Mouse (Mus musculus): ENCODE data around the gene Krtap11-1. TPM values are rescaled to one million over a fixed set of nuclear protein-coding genes. Genes with fewer than 3 reads are reported as not detected.

The Krtap11-1 gene
- 3.6 and 6.6 TPM in 2 replicates for polyA plus RNA-seq (2015; fragmentation: Nextera tagmentation; extraction: Ambion mirVana)

GRCm38 (mm10) chr16:89571083-89571482 lies at the start of gene Krtap11-1:
Gene Krtap11-1, minus strand, starts transcription at chr16:89571183.
- Histone ChIP-seq H3K36me3 (no peaks in the 10 kb centered on the region), H3K9ac (no peak within 1 kb of the TSS), H3K9me3 (replicated peaks) (no peaks in the 10 kb centered on the region), H3K27me3 (no peaks in the 10 kb centered on the region), H3K4me2 (replicated peaks) (no peak within 1 kb of the TSS), H3K4me3 (replicated peaks) (no peak within 1 kb of the TSS), H3K27ac (replicated peaks) (no peak within 1 kb of the TSS), H3K4me1 (no peaks in the 10 kb centered on the region)
- WGBS = 92% methylated on average over 5 of the region's 5 CpGs
- no peak for ATAC-seq (ENCODE audit: insufficient number of reproducible peaks, low FRiP score, low TSS enrichment, low read depth)

- no peaks in the 10 kb centered on the region for H3K36me3 ChIP-seq
- no peak for ATAC-seq (ENCODE audit: insufficient number of reproducible peaks, low FRiP score, low TSS enrichment, low read depth)
- 83% methylated on average over 7 of the region's 7 CpGs for WGBS
Measured at GRCm38 (mm10) chr16:89618190-89618589, 47.2 kb upstream of the Krtap11-1 start.

GRCm38 (mm10) chr16:89617251-89617650 lies 46.3 kb upstream of the Krtap11-1 start:
- ATAC-seq (ENCODE audit: insufficient number of reproducible peaks, low FRiP score, low TSS enrichment, low read depth) = no peak
- Histone ChIP-seq H3K4me1 (no peaks in the 10 kb centered on the region), H3K4me3 (replicated peaks) (no peak overlapping the region), H3K27me3 (no peaks in the 10 kb centered on the region), H3K4me2 (replicated peaks) (no peak overlapping the region), H3K9ac (no peak overlapping the region), H3K27ac (replicated peaks) (no peak overlapping the region), H3K9me3 (replicated peaks) (no peaks in the 10 kb centered on the region), H3K36me3 (no peaks in the 10 kb centered on the region)
- WGBS = 56% methylated on average over 3 of the region's 3 CpGs

More at GRCm38 (mm10) chr16:89618190-89618589, 47.2 kb upstream of the Krtap11-1 start:
- Histone ChIP-seq H3K9me3 (replicated peaks) (no peaks in the 10 kb centered on the region), H3K4me2 (replicated peaks) (no peak overlapping the region), H3K27me3 (no peaks in the 10 kb centered on the region), H3K4me3 (replicated peaks) (no peak overlapping the region), H3K27ac (replicated peaks) (no peak overlapping the region), H3K9ac (no peak overlapping the region), H3K4me1 (no peaks in the 10 kb centered on the region)

- no peak overlapping the region for H3K27ac ChIP-seq (replicated peaks)
- WGBS = 73% methylated on average over 12 of the region's 12 CpGs
- no peak for ATAC-seq (ENCODE audit: insufficient number of reproducible peaks, low FRiP score, low TSS enrichment, low read depth)
Measured at GRCm38 (mm10) chr16:89613726-89614125, 42.7 kb upstream of the Krtap11-1 start.

GRCm38 (mm10) chr16:89608791-89609185 lies 37.8 kb upstream of the Krtap11-1 start:
- no peak overlapping the region for H3K9ac ChIP-seq
- no peak overlapping the region for H3K27ac ChIP-seq (replicated peaks)
- no peak overlapping the region for H3K4me3 ChIP-seq (replicated peaks)
- 63% methylated on average over 4 of the region's 4 CpGs for WGBS
- no peaks in the 10 kb centered on the region for H3K4me1 ChIP-seq
- H3K9me3 ChIP-seq (replicated peaks) = no peaks in the 10 kb centered on the region
- no peaks in the 10 kb centered on the region for H3K27me3 ChIP-seq
- H3K36me3 ChIP-seq = no peaks in the 10 kb centered on the region
- no peak overlapping the region for H3K4me2 ChIP-seq (replicated peaks)
- ATAC-seq (ENCODE audit: insufficient number of reproducible peaks, low FRiP score, low TSS enrichment, low read depth) = no peak

More at GRCm38 (mm10) chr16:89613726-89614125, 42.7 kb upstream of the Krtap11-1 start:
- Histone ChIP-seq H3K27me3 (no peaks in the 10 kb centered on the region), H3K4me3 (replicated peaks) (no peak overlapping the region), H3K36me3 (no peaks in the 10 kb centered on the region), H3K4me2 (replicated peaks) (no peak overlapping the region), H3K9ac (no peak overlapping the region), H3K9me3 (replicated peaks) (no peaks in the 10 kb centered on the region), H3K4me1 (no peaks in the 10 kb centered on the region)

- no peak overlapping the region for H3K9ac ChIP-seq
- no peaks in the 10 kb centered on the region for H3K36me3 ChIP-seq
- no peak overlapping the region for H3K27ac ChIP-seq (replicated peaks)
- no peak for ATAC-seq (ENCODE audit: insufficient number of reproducible peaks, low FRiP score, low TSS enrichment, low read depth)
- H3K4me3 ChIP-seq (replicated peaks) = no peak overlapping the region
- H3K27me3 ChIP-seq = no peaks in the 10 kb centered on the region
- H3K4me1 ChIP-seq = no peaks in the 10 kb centered on the region
- H3K9me3 ChIP-seq (replicated peaks) = no peaks in the 10 kb centered on the region
- no peak overlapping the region for H3K4me2 ChIP-seq (replicated peaks)
- 86% methylated on average over 12 of the region's 12 CpGs for whole genome bisulfite sequencing
Measured at GRCm38 (mm10) chr16:89608161-89608790, 37.3 kb upstream of the Krtap11-1 start.

- ATAC-seq (ENCODE audit: insufficient number of reproducible peaks, low FRiP score, low TSS enrichment, low read depth) = no peak
Measured at GRCm38 (mm10) chr16:89606951-89607350, 36.0 kb upstream of the Krtap11-1 start.

GRCm38 (mm10) chr16:89587209-89587608 lies 16.2 kb upstream of the Krtap11-1 start:
- H3K27me3 ChIP-seq = no peaks in the 10 kb centered on the region
- ATAC-seq (ENCODE audit: insufficient number of reproducible peaks, low FRiP score, low TSS enrichment, low read depth) = no peak
- no peaks in the 10 kb centered on the region for H3K36me3 ChIP-seq
- H3K4me2 ChIP-seq (replicated peaks) = no peak overlapping the region
- 73% methylated on average over 3 of the region's 3 CpGs for WGBS
- no peak overlapping the region for H3K4me3 ChIP-seq (replicated peaks)
- no peaks in the 10 kb centered on the region for H3K4me1 ChIP-seq
- no peak overlapping the region for H3K9ac ChIP-seq
- H3K9me3 ChIP-seq (replicated peaks) = no peaks in the 10 kb centered on the region
- no peak overlapping the region for H3K27ac ChIP-seq (replicated peaks)

More at GRCm38 (mm10) chr16:89606951-89607350, 36.0 kb upstream of the Krtap11-1 start:
- H3K27me3 ChIP-seq = no peaks in the 10 kb centered on the region
- no peak overlapping the region for H3K4me2 ChIP-seq (replicated peaks)
- 73% methylated on average over 3 of the region's 3 CpGs for WGBS
- H3K9me3 ChIP-seq (replicated peaks) = no peaks in the 10 kb centered on the region
- no peaks in the 10 kb centered on the region for H3K4me1 ChIP-seq
- H3K9ac ChIP-seq = no peak overlapping the region
- H3K27ac ChIP-seq (replicated peaks) = no peak overlapping the region
- H3K36me3 ChIP-seq = no peaks in the 10 kb centered on the region
- no peak overlapping the region for H3K4me3 ChIP-seq (replicated peaks)

GRCm38 (mm10) chr16:89585604-89586508 lies 14.9 kb upstream of the Krtap11-1 start:
- no peaks in the 10 kb centered on the region for H3K4me1 ChIP-seq
- no peak overlapping the region for H3K27ac ChIP-seq (replicated peaks)
- no peaks in the 10 kb centered on the region for H3K36me3 ChIP-seq
- ATAC-seq (ENCODE audit: insufficient number of reproducible peaks, low FRiP score, low TSS enrichment, low read depth) = no peak
- H3K9ac ChIP-seq = no peak overlapping the region
- WGBS = 63% methylated on average over 9 of the region's 9 CpGs
- no peak overlapping the region for H3K4me2 ChIP-seq (replicated peaks)
- H3K27me3 ChIP-seq = no peaks in the 10 kb centered on the region
- no peaks in the 10 kb centered on the region for H3K9me3 ChIP-seq (replicated peaks)
- H3K4me3 ChIP-seq (replicated peaks) = no peak overlapping the region

- 92% methylated on average over 2 of the region's 2 CpGs for WGBS
- Histone ChIP-seq H3K4me1 (no peaks in the 10 kb centered on the region), H3K36me3 (no peaks in the 10 kb centered on the region), H3K9ac (no peak overlapping the region), H3K4me2 (replicated peaks) (no peak overlapping the region), H3K9me3 (replicated peaks) (no peaks in the 10 kb centered on the region), H3K27me3 (no peaks in the 10 kb centered on the region), H3K27ac (replicated peaks) (no peak overlapping the region), H3K4me3 (replicated peaks) (no peak overlapping the region)
- no peak; the same call in 1 of the 2 replicates for ATAC-seq (ENCODE audit: insufficient number of reproducible peaks, low FRiP score, low TSS enrichment, low read depth)
Measured at GRCm38 (mm10) chr16:89581658-89582057, 10.7 kb upstream of the Krtap11-1 start.

- H3K36me3 ChIP-seq = no peaks in the 10 kb centered on the region
- H3K4me2 ChIP-seq (replicated peaks) = no peak overlapping the region
- no peak overlapping the region for H3K9ac ChIP-seq
- H3K4me3 ChIP-seq (replicated peaks) = no peak overlapping the region
- 90% methylated on average over 9 of the region's 9 CpGs for WGBS
- H3K27me3 ChIP-seq = no peaks in the 10 kb centered on the region
- ATAC-seq (ENCODE audit: insufficient number of reproducible peaks, low FRiP score, low TSS enrichment, low read depth) = no peak
- H3K27ac ChIP-seq (replicated peaks) = no peak overlapping the region
- H3K9me3 ChIP-seq (replicated peaks) = no peaks in the 10 kb centered on the region
- no peaks in the 10 kb centered on the region for H3K4me1 ChIP-seq
Measured at GRCm38 (mm10) chr16:89570516-89570915, 467 bp downstream of the Krtap11-1 start.
